8 mouse cellular contexts compared by ENCODE assay signal in genomic region chr17:56997029-56997667, GRCm38 (mm10). TPM values are rescaled to one million over a fixed set of nuclear protein-coding genes. Genes with fewer than 3 reads are reported as not detected.
DNase-seq lines count a peak whose midpoint lies in the region; ATAC-seq and TF ChIP-seq lines count a peak whose summit lies in the region.

Gene Alkbh7 (plus strand): TSS chr17:56997339.

- TF ChIP-seq RAD21 in MEL (IDR thresholded peaks at IDR 0.05; ENCODE audit: low read depth, low read length) = peak; percentile 89

- under 1% methylated on average over 38 of the region's 38 CpGs for WGBS in cerebellum, adult 2 months
- under 1% methylated on average over 38 of the region's 38 CpGs for whole genome bisulfite sequencing in forebrain, postnatal 0 days
- WGBS in lung, embryonic 15.5 days = under 1% methylated on average over 38 of the region's 38 CpGs

- TF ChIP-seq EP300 in MEL (IDR thresholded peaks at IDR 0.05; ENCODE audit: low read depth in 1 of 2, low read length in 2 of 2) = no peak

- ATAC-seq in forebrain, postnatal 0 days = peak; percentile 98
- ATAC-seq in lung, embryonic 15.5 days (ENCODE audit: borderline replicate concordance, extremely low read depth, low FRiP score, low TSS enrichment) = peak; percentile 98

- no peaks in the 10 kb centered on the region for H3K9me3 ChIP-seq in MEL (replicated peaks; ENCODE audit: insufficient read depth, low read length)
- H3K9me3 ChIP-seq in forebrain, postnatal 0 days (ENCODE audit: low read length) = no peaks in the 10 kb centered on the region
- H3K9me3 ChIP-seq in lung, embryonic 15.5 days = no peaks in the 10 kb centered on the region

- H3K27ac ChIP-seq in MEL (ENCODE audit: control insufficient read depth, low read depth, low read length) = peak within 1 kb of the TSS; percentile 57
- peak within 1 kb of the TSS; percentile 40; the same call in 1 of the 2 replicates for H3K27ac ChIP-seq in cerebellum, adult 2 months (ENCODE audit: insufficient read depth, low read length)
- H3K27ac ChIP-seq in forebrain, postnatal 0 days (ENCODE audit: low read depth, low read length) = peak within 1 kb of the TSS; percentile 80
- peak within 1 kb of the TSS; percentile 63 for H3K27ac ChIP-seq in lung, embryonic 15.5 days

- DNase-seq in MEL (ENCODE audit: low read depth, low spot score) = peak; percentile 99
- peak; percentile 93 to 96 for DNase-seq in cerebellum, adult 2 months
- peak; percentile 92 for DNase-seq in forebrain, postnatal 0 days
- peak; percentile 95 for DNase-seq in heart, postnatal 4 days
- peak; percentile 95 to 96 for DNase-seq in layer of hippocampus, adult 8-10 months (ENCODE audit: low spot score in 2 of 2)
- DNase-seq in ovary, adult 18-20 months (ENCODE audit: low spot score) = peak; percentile 97
- DNase-seq in thymus, postnatal 0 days (ENCODE audit: low spot score) = peak; percentile 98

- H3K79me2 ChIP-seq in MEL (ENCODE audit: control insufficient read depth, insufficient read depth, low read length, poor library complexity) = 0 out of 2 replicates have a peak, but pooled peaks cover 1% of the 10 kb centered on the region

- peak; percentile 53 to 66; a peak in 3 of 4 replicates for TF ChIP-seq POLR2A in MEL (IDR thresholded peaks at IDR 0.05; ENCODE audit: control insufficient read depth in 1 of 2, insufficient read depth in 1 of 2, low read depth in 1 of 2, low read length in 2 of 2, poor library complexity in 1 of 2)
- peak; percentile 80 for TF ChIP-seq POLR2A in cerebellum, adult 2 months (IDR thresholded peaks at IDR 0.05; ENCODE audit: borderline replicate concordance, insufficient read depth, low read length)

- peaks cover 0 to 2% of the 10 kb centered on the region in 2 experiments; a peak in 2 of 4 replicates for H3K36me3 ChIP-seq in MEL (ENCODE audit: control insufficient read depth in 1 of 2, insufficient read depth in 2 of 2, low read length in 2 of 2)
- peaks cover 63% of the 10 kb centered on the region for H3K36me3 ChIP-seq in forebrain, postnatal 0 days (ENCODE audit: insufficient read depth)
- peaks cover 45% of the 10 kb centered on the region for H3K36me3 ChIP-seq in lung, embryonic 15.5 days

- H3K9ac ChIP-seq in MEL (ENCODE audit: control insufficient read depth, low read depth, low read length, poor library complexity, severe bottlenecking) = peak within 1 kb of the TSS; percentile 81
- H3K9ac ChIP-seq in forebrain, postnatal 0 days = peak within 1 kb of the TSS; percentile 77
- peak within 1 kb of the TSS; percentile 69 for H3K9ac ChIP-seq in lung, embryonic 15.5 days

- no peaks in the 10 kb centered on the region for H3K27me3 ChIP-seq in MEL (ENCODE audit: control insufficient read depth in 1 of 2, insufficient read depth in 2 of 2, low read length in 2 of 2)
- H3K27me3 ChIP-seq in cerebellum, adult 2 months (ENCODE audit: control insufficient read depth, insufficient read depth, low read length) = no peaks in the 10 kb centered on the region
- no peaks in the 10 kb centered on the region for H3K27me3 ChIP-seq in forebrain, postnatal 0 days (ENCODE audit: insufficient read depth, low read length)
- H3K27me3 ChIP-seq in lung, embryonic 15.5 days = no peaks in the 10 kb centered on the region

- peaks cover 0 to 8% of the 10 kb centered on the region in 2 experiments; a peak in 2 of 4 replicates for H3K4me1 ChIP-seq in MEL (ENCODE audit: control insufficient read depth in 1 of 2, insufficient read depth in 2 of 2, low read length in 2 of 2)
- no peaks in the 10 kb centered on the region for H3K4me1 ChIP-seq in cerebellum, adult 2 months (ENCODE audit: control insufficient read depth, insufficient read depth, low read length)
- no peaks in the 10 kb centered on the region for H3K4me1 ChIP-seq in forebrain, postnatal 0 days (ENCODE audit: insufficient read depth)
- H3K4me1 ChIP-seq in lung, embryonic 15.5 days = peaks cover 9% of the 10 kb centered on the region

- H3K4me3 ChIP-seq in MEL (ENCODE audit: control insufficient read depth in 1 of 2, insufficient read depth in 1 of 2, low read depth in 2 of 2, low read length in 2 of 2) = peak within 1 kb of the TSS; percentile 80 to 92
- H3K4me3 ChIP-seq in cerebellum, adult 2 months (replicated peaks; ENCODE audit: insufficient read depth, low read depth, low read length) = peak within 1 kb of the TSS; percentile 78
- H3K4me3 ChIP-seq in forebrain, postnatal 0 days (ENCODE audit: low read depth, low read length) = peak within 1 kb of the TSS; percentile 73
- H3K4me3 ChIP-seq in lung, embryonic 15.5 days = peak within 1 kb of the TSS; percentile 83

- H3K4me2 ChIP-seq in forebrain, postnatal 0 days (ENCODE audit: low read depth) = peak within 1 kb of the TSS; percentile 73
- H3K4me2 ChIP-seq in lung, embryonic 15.5 days = peak within 1 kb of the TSS; percentile 79

- TF ChIP-seq CTCF in MEL (IDR thresholded peaks at IDR 0.05 in 2 of 3, conservative IDR thresholded peaks at IDR 0.05 in 1 of 3; ENCODE audit: control insufficient read depth in 1 of 3, insufficient read depth in 1 of 3, low read depth in 2 of 3, low read length in 3 of 3, poor library complexity in 1 of 3, severe bottlenecking in 1 of 3) = peak; percentile 51 to 88 (median 79)
- peak; percentile 79 for TF ChIP-seq CTCF in cerebellum, adult 2 months (IDR thresholded peaks at IDR 0.05; ENCODE audit: borderline replicate concordance, insufficient read depth, low read depth, low read length)
- peak; percentile 79 for TF ChIP-seq CTCF in forebrain, postnatal 0 days (IDR thresholded peaks at IDR 0.05; ENCODE audit: low read depth)

TF ChIP-seq in MEL, 35 proteins besides CTCF, POLR2A, EP300 and RAD21 (continues in another document):
- TF ChIP-seq E2F4 (IDR thresholded peaks at IDR 0.05; ENCODE audit: borderline replicate concordance, low read depth, low read length) (no peak), JUND (IDR thresholded peaks at IDR 0.05; ENCODE audit: low read depth, low read length) (no peak), GABPA (IDR thresholded peaks at IDR 0.05; ENCODE audit: low read depth, low read length) (no peak), USF1 (IDR thresholded peaks at IDR 0.05; ENCODE audit: low read depth, low read length) (peak; percentile 100), CHD2 (IDR thresholded peaks at IDR 0.05; ENCODE audit: low read length) (peak; percentile 71), ETS1 (IDR thresholded peaks at IDR 0.05; ENCODE audit: low read depth, low read length) (0 out of 2 replicates have a peak, but pooled peaks have one; percentile 21), ELF1 (IDR thresholded peaks at IDR 0.05; ENCODE audit: low read depth, low read length) (no peak), MXI1 (IDR thresholded peaks at IDR 0.05; ENCODE audit: low read depth, low read length) (peak; percentile 93), MAZ (IDR thresholded peaks at IDR 0.05; ENCODE audit: low read depth, low read length) (peak; percentile 51; the same call in 1 of the 2 replicates), ZC3H11A (IDR thresholded peaks at IDR 0.05; ENCODE audit: low read depth, low read length) (peak; percentile 72), POLR2AphosphoS2 (IDR thresholded peaks at IDR 0.05; ENCODE audit: low read length) (peak; percentile 96), CHD1 (IDR thresholded peaks at IDR 0.05; ENCODE audit: low read depth, low read length) (no peak), KAT2A (conservative IDR thresholded peaks at IDR 0.05; ENCODE audit: low read depth, low read length) (no peak), GATA1 (IDR thresholded peaks at IDR 0.05; ENCODE audit: low read depth, low read length) (no peak), NELFE (IDR thresholded peaks at IDR 0.05; ENCODE audit: low read depth, low read length) (peak; percentile 51; the same call in 1 of the 2 replicates), TAL1 (IDR thresholded peaks at IDR 0.05; ENCODE audit: low read length) (no peak), MEF2A (IDR thresholded peaks at IDR 0.05; ENCODE audit: extremely low read depth, insufficient replicate concordance, low read depth, low read length, poor library complexity, severe bottlenecking) (no peak), TCF12 (IDR thresholded peaks at IDR 0.05; ENCODE audit: low read depth, low read length) (no peak; the same call in 1 of the 2 replicates), MAX (IDR thresholded peaks at IDR 0.05; ENCODE audit: low read length) (peak; percentile 98), HCFC1 (IDR thresholded peaks at IDR 0.05; ENCODE audit: low read depth, low read length) (peak; percentile 72; the same call in 1 of the 2 replicates), SIN3A (IDR thresholded peaks at IDR 0.05; ENCODE audit: low read length) (peak; percentile 88), SMC3 (IDR thresholded peaks at IDR 0.05; ENCODE audit: low read depth, low read length) (peak; percentile 80), ZKSCAN1 (IDR thresholded peaks at IDR 0.05; ENCODE audit: low read depth, low read length) (no peak; the same call in 1 of the 2 replicates), MAFK (IDR thresholded peaks at IDR 0.05; ENCODE audit: borderline replicate concordance, low read depth, low read length) (no peak), POLR2AphosphoS5 (IDR thresholded peaks at IDR 0.05; ENCODE audit: borderline replicate concordance, low read depth, low read length) (no peak), RCOR1 (IDR thresholded peaks at IDR 0.05; ENCODE audit: low read depth, low read length) (no peak), NRF1 (IDR thresholded peaks at IDR 0.05; ENCODE audit: insufficient read depth, low read depth, low read length, poor library complexity, severe bottlenecking) (peak; percentile 36; the same call in 1 of the 2 replicates), ZMIZ1 (IDR thresholded peaks at IDR 0.05; ENCODE audit: low read depth, low read length) (peak; percentile 85), MYC (IDR thresholded peaks at IDR 0.05; ENCODE audit: low read depth, low read length) (0 out of 2 replicates have a peak, but pooled peaks have one; percentile 61), MYB (IDR thresholded peaks at IDR 0.05; ENCODE audit: low read depth, low read length) (no peak), ZNF384 (IDR thresholded peaks at IDR 0.05; ENCODE audit: low read depth, low read length) (no peak)

RNA-seq across cellular contexts. Expression of gene Alkbh7, which starts in this region (rescaled TPM):
- 22.5 and 26.4 TPM in 2 replicates for total RNA-seq in MEL (2012; rRNA removed)
- polyA plus RNA-seq in MEL (2012; ENCODE audit: insufficient read depth in 1 of 2, insufficient read length in 2 of 2, low read depth in 1 of 2, low replicate concordance in 2 of 2, missing spikeins in 1 of 2) = 10 to 100 TPM in 1 of 2 experiments, not detected in 1; 18.9 TPM
- 56.7 and 70.4 TPM in 2 replicates for polyA plus RNA-seq in cerebellum, adult 2 months (2012; rRNA removed)
- total RNA-seq in forebrain, postnatal 0 days (2014; rRNA removed) = 44.2 and 50.7 TPM in 2 replicates
- polyA plus RNA-seq in forebrain, postnatal 0 days (2015; fragmentation: Nextera tagmentation; extraction: Ambion mirVana) = 52.2 and 56.4 TPM in 2 replicates
- total RNA-seq in heart, postnatal 4 days (2021) = 10 to 100 TPM; 42.3 to 49.3 TPM
- total RNA-seq in layer of hippocampus, adult 8-10 months (2022) = 10 to 100 TPM; 24.3 to 29.5 (median 25.4) TPM
- polyA plus RNA-seq in lung, embryonic 15.5 days (2015; fragmentation: Nextera tagmentation; extraction: Ambion mirVana) = 40.0 and 40.5 TPM in 2 replicates
- 35.0 and 35.6 TPM in 2 replicates for polyA plus RNA-seq in thymus, postnatal 0 days (2015; fragmentation: Nextera tagmentation; extraction: Ambion mirVana)

Comparison
In these comparisons a context has a peak if more than half of its experiments do, and no peak if none do; other contexts are left out.
1. Peak in every context shown above with its lines: DNase-seq, ATAC-seq, H3K4me3 ChIP-seq and H3K27ac ChIP-seq.